Mouse (Mus musculus) left cerebral cortex, adult 8-10 months (tissue): ENCODE results near the gene Stab1. TPM values are rescaled to one million over a fixed set of nuclear protein-coding genes. Genes with fewer than 3 reads are reported as not detected.

Experiments used
- DNase-seq, 2 experiments: peaks; one replicate each; pipeline ENCODE4 v3.0.0; 2022; ENCODE audit warnings: low spot score in 2 of 2
- total RNA-seq, 4 experiments: library from RNA; stranded (reverse); gene quantifications; 2 replicates each; pipeline ENCODE4 v1.2.4; 2022

Stab1 gene
- total RNA-seq = 10 to 100 TPM; 18.7 to 28.1 (median 22.2) TPM

GRCm38 (mm10) chr14:31168425-31168824 is at the start of gene Stab1:
TSS of gene Stab1 (minus strand) at chr14:31168641.
- no peak for DNase-seq

GRCm38 (mm10) chr14:31217666-31218065 is 49.2 kb upstream of the Stab1 start, which contains the start of gene Sema3g:
TSS of gene Sema3g (plus strand) at chr14:31217860.
- DNase-seq = no peak

- no peak for DNase-seq
These were observed 48.4 kb upstream of the Stab1 start, which contains the start of gene Nisch for GRCm38 (mm10) chr14:31216846-31217245. TSS of gene Nisch (minus strand) at chr14:31216946.

GRCm38 (mm10) chr14:31215157-31216002 is 46.9 kb upstream of the Stab1 start:
- DNase-seq = peak in 1 of 2 experiments; percentile 30

- DNase-seq = no peak
These were observed 46.2 kb upstream of the Stab1 start for GRCm38 (mm10) chr14:31214684-31215083.

GRCm38 (mm10) chr14:31213868-31214267 is 45.4 kb upstream of the Stab1 start:
- DNase-seq = no peak

- no peak for DNase-seq
These were observed 44.1 kb upstream of the Stab1 start for GRCm38 (mm10) chr14:31212499-31212898.

GRCm38 (mm10) chr14:31211854-31212253 is 43.4 kb upstream of the Stab1 start:
- no peak for DNase-seq

- no peak for DNase-seq
These were observed 40.7 kb upstream of the Stab1 start for GRCm38 (mm10) chr14:31209133-31209557.

GRCm38 (mm10) chr14:31208084-31208483 is 39.6 kb upstream of the Stab1 start, which contains the start of gene Tnnc1:
TSS of gene Tnnc1 (plus strand) at chr14:31208312.
- DNase-seq = no peak

- DNase-seq = no peak
These were observed 38.8 kb upstream of the Stab1 start for GRCm38 (mm10) chr14:31207070-31207830.

- peak; percentile 87 to 93 for DNase-seq
These were observed 38.1 kb upstream of the Stab1 start for GRCm38 (mm10) chr14:31206472-31206981.

GRCm38 (mm10) chr14:31205562-31206467 is 37.4 kb upstream of the Stab1 start:
- no peak for DNase-seq

- DNase-seq = no peak
These were observed 36.8 kb upstream of the Stab1 start for GRCm38 (mm10) chr14:31205244-31205561.

GRCm38 (mm10) chr14:31204844-31205243 is 36.4 kb upstream of the Stab1 start:
- no peak for DNase-seq

- no peak for DNase-seq
These were observed 31.6 kb upstream of the Stab1 start for GRCm38 (mm10) chr14:31200038-31200437.

GRCm38 (mm10) chr14:31199599-31199998 is 31.2 kb upstream of the Stab1 start:
- no peak for DNase-seq

GRCm38 (mm10) chr14:31197547-31198516 is 29.4 kb upstream of the Stab1 start:
- DNase-seq = peak in 1 of 2 experiments; percentile 71

- DNase-seq = no peak
These were observed 27.5 kb upstream of the Stab1 start for GRCm38 (mm10) chr14:31195968-31196367.

GRCm38 (mm10) chr14:31195521-31195920 is 27.1 kb upstream of the Stab1 start:
- DNase-seq = no peak
